Mouse (Mus musculus) testis, adult 2 months (tissue): ENCODE data around the gene Kras.

Experiments
- CTCF ChIP-seq: fragments of 200-500 bp; IDR thresholded peaks from 2 replicates; pipeline ENCODE4 v1.5.1; 2012; ENCODE audit warnings: low read depth, mild to moderate bottlenecking, inconsistent platforms, low read length, moderate library complexity; ENCODE audit not compliant: control insufficient read depth, insufficient read depth, insufficient replicate concordance
- POLR2A ChIP-seq: fragments of 200-500 bp; IDR thresholded peaks from 2 replicates; pipeline ENCODE4 v1.6.1; 2012; ENCODE audit warnings: low read depth, mild to moderate bottlenecking, inconsistent platforms, low read length, moderate library complexity; ENCODE audit not compliant: control insufficient read depth

DNA sequence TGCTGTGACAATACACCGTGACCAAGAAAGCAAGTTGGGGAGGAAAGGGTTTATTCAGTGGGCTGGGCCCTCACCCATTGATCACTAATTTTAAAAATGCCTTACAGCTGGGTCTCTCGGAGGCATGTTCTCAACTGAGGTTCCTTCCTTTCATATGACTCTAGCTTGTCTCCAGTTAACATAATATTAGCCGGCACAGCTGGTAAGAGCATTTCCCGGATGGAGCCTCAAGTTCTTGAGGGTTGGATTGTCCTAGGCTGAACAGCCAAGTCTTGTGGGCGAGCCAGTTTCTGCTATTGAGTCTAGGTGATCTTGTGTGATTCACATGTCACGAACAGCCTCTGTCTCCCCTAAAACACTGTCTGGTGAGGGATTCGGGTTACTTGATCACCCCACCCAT is 46.9 kb upstream of the Kras start:
- TF ChIP-seq CTCF (no peak), POLR2A (no peak)
